Mouse (Mus musculus) CH12.LX (cell line): ENCODE measurements at regions not wholly inside any gene's neighbourhood (a gene's known extent, or its start where the extent isn't known, plus 50 kb on each side); places are given as distances from the start of the nearest gene placed in this dataset.

Experiments
- DNase-seq: peaks from one replicate; pipeline ENCODE4 v3.0.0-alpha.2; 2013; ENCODE audit errors: extremely low read depth
- H3K27ac ChIP-seq: 2 replicates; pipeline ENCODE4 v1.5.1; 2012; ENCODE audit warnings: low read depth, mild to moderate bottlenecking, control low read depth, moderate library complexity; ENCODE audit not compliant: insufficient read depth
- H3K27me3 ChIP-seq: replicated peaks from 2 replicates; pipeline ENCODE3; 2012; ENCODE audit warnings: inconsistent platforms
- H3K36me3 ChIP-seq, 2 experiments: replicated peaks in 1 of 2; 2 replicates each; pipeline versions ENCODE3 to v1.6.1; 2012; ENCODE audit warnings: inconsistent platforms in 1 of 2, low read length in 1 of 2, mild to moderate bottlenecking in 1 of 2, mixed read lengths in 1 of 2, moderate library complexity in 1 of 2; ENCODE audit not compliant: control insufficient read depth in 1 of 2, insufficient read depth in 1 of 2
- H3K4me1 ChIP-seq, 2 experiments: 2 replicates each; pipeline ENCODE4 v1.6.1; 2012; ENCODE audit warnings: inconsistent platforms in 1 of 2, moderate library complexity in 1 of 2; ENCODE audit not compliant: insufficient read depth in 2 of 2, control insufficient read depth in 1 of 2
- H3K4me2 ChIP-seq: 2 replicates; pipeline ENCODE4 v1.6.1; 2012; ENCODE audit warnings: low read depth, mild to moderate bottlenecking, control low read depth; ENCODE audit not compliant: poor library complexity, insufficient read depth, severe bottlenecking
- H3K4me3 ChIP-seq, 3 experiments: fragments of 150-350 bp in 1 of 3; sonication (generic) in 1 of 3; replicated peaks in 1 of 3; 2 replicates each; pipeline versions ENCODE3 to v1.5.1; 2011 to 2012; ENCODE audit warnings: low read depth in 2 of 3, low read length in 2 of 3, mild to moderate bottlenecking in 2 of 3, moderate library complexity in 2 of 3, control low read depth in 1 of 3, improper control_type of control experiment in 1 of 3, inconsistent platforms in 1 of 3, mixed read lengths in 1 of 3; ENCODE audit not compliant: poor library complexity in 1 of 3
- H3K79me2 ChIP-seq: replicated peaks from 2 replicates; pipeline ENCODE4 v1.6.1; 2012; ENCODE audit warnings: mild to moderate bottlenecking, moderate library complexity; ENCODE audit not compliant: control insufficient read depth, poor library complexity, insufficient read depth, severe bottlenecking; ENCODE audit errors: extremely low read depth
- H3K9ac ChIP-seq: 2 replicates; pipeline ENCODE4 v1.6.1; 2012; ENCODE audit warnings: low read depth, mild to moderate bottlenecking, control low read depth, moderate library complexity; ENCODE audit not compliant: insufficient read depth
- H3K9me3 ChIP-seq: replicated peaks from 2 replicates; pipeline ENCODE3; 2012; ENCODE audit warnings: low read length, inconsistent platforms, mixed read lengths
- BHLHE40 ChIP-seq: IDR thresholded peaks from 2 replicates; pipeline ENCODE4 v1.6.1; 2011; ENCODE audit warnings: mild to moderate bottlenecking, low read depth, low read length, improper control_type of control experiment
- E2F4 ChIP-seq: IDR thresholded peaks from 2 replicates; pipeline ENCODE4 v1.6.1; 2011; ENCODE audit warnings: low read depth, low read length, improper control_type of control experiment; ENCODE audit not compliant: insufficient replicate concordance
- ELF1 ChIP-seq: IDR thresholded peaks from 2 replicates; pipeline ENCODE4 v1.6.1; 2014; ENCODE audit warnings: low read depth, mild to moderate bottlenecking, inconsistent platforms, low read length, improper control_type of control experiment
- ETS1 ChIP-seq: conservative IDR thresholded peaks from 2 replicates; pipeline ENCODE4 v1.6.1; 2012; ENCODE audit warnings: low read depth, mild to moderate bottlenecking, inconsistent platforms, low read length, improper control_type of control experiment, moderate library complexity
- GABPA ChIP-seq: IDR thresholded peaks from 2 replicates; pipeline ENCODE4 v1.6.1; 2012; ENCODE audit warnings: low read depth, low read length, improper control_type of control experiment, inconsistent platforms; ENCODE audit not compliant: insufficient replicate concordance
- IRF4 ChIP-seq: IDR thresholded peaks from 2 replicates; pipeline ENCODE4 v1.6.1; 2014; ENCODE audit warnings: low read depth, mild to moderate bottlenecking, inconsistent platforms, low read length, improper control_type of control experiment
- KAT2A ChIP-seq: IDR thresholded peaks from 2 replicates; pipeline ENCODE4 v1.6.1; 2012; ENCODE audit warnings: low read length, improper control_type of control experiment, inconsistent platforms; ENCODE audit not compliant: insufficient replicate concordance
- MAFK ChIP-seq: IDR thresholded peaks from 2 replicates; pipeline ENCODE4 v1.6.1; 2011; ENCODE audit warnings: low read length, improper control_type of control experiment; ENCODE audit not compliant: insufficient replicate concordance
- MAZ ChIP-seq: IDR thresholded peaks from 2 replicates; pipeline ENCODE4 v1.6.1; 2012; ENCODE audit warnings: low read depth, mild to moderate bottlenecking, inconsistent platforms, low read length, improper control_type of control experiment, moderate library complexity
- PAX5 ChIP-seq: IDR thresholded peaks from 2 replicates; pipeline ENCODE4 v1.6.1; 2012; ENCODE audit warnings: low read length, inconsistent platforms, mixed read lengths
- POLR2AphosphoS2 ChIP-seq: IDR thresholded peaks from 2 replicates; pipeline ENCODE4 v1.6.1; 2011; ENCODE audit warnings: low read depth, low read length, improper control_type of control experiment
- RCOR1 ChIP-seq: conservative IDR thresholded peaks from 2 replicates; pipeline ENCODE4 v1.6.1; 2012; ENCODE audit warnings: low read depth, mild to moderate bottlenecking, inconsistent platforms, low read length, improper control_type of control experiment
- SMC3 ChIP-seq: IDR thresholded peaks from 2 replicates; pipeline ENCODE4 v1.6.1; 2011; ENCODE audit warnings: low read depth, low read length, improper control_type of control experiment
- ZC3H11A ChIP-seq: IDR thresholded peaks from 2 replicates; pipeline ENCODE4 v1.6.1; 2012; ENCODE audit warnings: low read depth, mild to moderate bottlenecking, inconsistent platforms, low read length, improper control_type of control experiment
- ZMIZ1 ChIP-seq: IDR thresholded peaks from 2 replicates; pipeline ENCODE4 v1.6.1; 2012; ENCODE audit warnings: low read depth, mild to moderate bottlenecking, inconsistent platforms, low read length, improper control_type of control experiment
- ZNF384 ChIP-seq: IDR thresholded peaks from 2 replicates; pipeline ENCODE4 v1.6.1; 2012; ENCODE audit warnings: low read depth, low read length, improper control_type of control experiment, inconsistent platforms
- dilution Hi-C: fragments of 300-500 bp; cut with MboI; formaldehyde crosslinking; loops from 2 replicates; pipeline ENCODE4 v1.14.3; 2020; ENCODE audit warnings: low sequenced_read_pairs; ENCODE audit not compliant: extremely low pct_unique_long_range_greater_than_20kb, extremely low pct_ligation_motif_present
- in situ Hi-C: fragments of 300-500 bp; cut with MboI; formaldehyde crosslinking; loops from 3 replicates; pipeline ENCODE4 v1.14.3; 2019; ENCODE audit warnings: low sequenced_read_pairs, low pct_ligation_motif_present, low pct_unique_long_range_greater_than_20kb, mixed read lengths

GRCm38 (mm10) chr10:56799745-56800144 is 422.6 kb downstream of the Gja1 start:
- in situ Hi-C loops: no loop called here
- H3K4me1 ChIP-seq: no peaks in the 10 kb centered on the region
- H3K9ac ChIP-seq: no peak overlapping the region
- no peaks in the 10 kb centered on the region for H3K27me3 ChIP-seq
- TF ChIP-seq ZMIZ1 (no peak), RCOR1 (no peak), E2F4 (no peak), SMC3 (no peak)
- H3K9me3 ChIP-seq: no peaks in the 10 kb centered on the region
- H3K36me3 ChIP-seq: no peaks in the 10 kb centered on the region
- H3K4me2 ChIP-seq: no peak overlapping the region
- H3K4me3 ChIP-seq: no peak overlapping the region
- dilution Hi-C loops: no loop called here
- DNase-seq: no peak
- H3K79me2 ChIP-seq: no peaks in the 10 kb centered on the region
- no peak overlapping the region for H3K27ac ChIP-seq

- H3K79me2 ChIP-seq: no peaks in the 10 kb centered on the region
- no peak for TF ChIP-seq BHLHE40
- no peak for TF ChIP-seq KAT2A
- TF ChIP-seq ZNF384: no peak
- no peak for TF ChIP-seq IRF4
- no peak for TF ChIP-seq POLR2AphosphoS2
- TF ChIP-seq ETS1: no peak
- TF ChIP-seq ZC3H11A: no peak
- TF ChIP-seq PAX5: no peak
- TF ChIP-seq MAZ: no peak
- TF ChIP-seq MAFK: no peak
- TF ChIP-seq GABPA: no peak
- no peak for TF ChIP-seq ELF1
- TF ChIP-seq, all 38 proteins: peak for 0
- Histone ChIP-seq H3K4me2 (no peak overlapping the region), H3K27me3 (no peaks in the 10 kb centered on the region), H3K4me1 (no peaks in the 10 kb centered on the region), H3K9me3 (no peaks in the 10 kb centered on the region), H3K9ac (no peak overlapping the region), H3K36me3 (no peaks in the 10 kb centered on the region), H3K4me3 (no peak overlapping the region), H3K27ac (no peak overlapping the region)
- dilution Hi-C loops (no loop called here), in situ Hi-C loops (no loop called here)
- DNase-seq: no peak
Observed at GRCm38 (mm10) chr10:56809006-56809405, 431.9 kb downstream of the Gja1 start.
